In genomic region chr8:70510228-70510915, GRCm38 (mm10) we compare ENCODE assay signal across 8 mouse cellular contexts. TPM values are rescaled to one million over a fixed set of nuclear protein-coding genes. Genes with fewer than 3 reads are reported as not detected.
DNase-seq lines count a peak whose midpoint lies in the region; ATAC-seq and TF ChIP-seq lines count a peak whose summit lies in the region.

Gene Uba52, minus strand, starts transcription at chr8:70510801.

- no peak for TF ChIP-seq RAD21 in MEL (IDR thresholded peaks at IDR 0.05; ENCODE audit: low read depth, low read length)

- H3K27me3 ChIP-seq in MEL (ENCODE audit: control insufficient read depth in 1 of 2, insufficient read depth in 2 of 2, low read length in 2 of 2): no peaks in the 10 kb centered on the region
- H3K27me3 ChIP-seq in cerebellum, adult 2 months (ENCODE audit: control insufficient read depth, insufficient read depth, low read length): no peaks in the 10 kb centered on the region
- H3K27me3 ChIP-seq in lung, postnatal 0 days (replicated peaks; ENCODE audit: insufficient read depth, low read length): no peaks in the 10 kb centered on the region

- WGBS in cerebellum, adult 2 months: 1% methylated on average over 74 of the region's 74 CpGs
- under 1% methylated on average over 70 of the region's 74 CpGs for WGBS in lung, postnatal 0 days

- no peak for TF ChIP-seq CTCF in MEL (IDR thresholded peaks at IDR 0.05 in 2 of 3, conservative IDR thresholded peaks at IDR 0.05 in 1 of 3; ENCODE audit: control insufficient read depth in 1 of 3, insufficient read depth in 1 of 3, low read depth in 2 of 3, low read length in 3 of 3, poor library complexity in 1 of 3, severe bottlenecking in 1 of 3)
- TF ChIP-seq CTCF in cerebellum, adult 2 months (IDR thresholded peaks at IDR 0.05; ENCODE audit: borderline replicate concordance, insufficient read depth, low read depth, low read length): no peak
- TF ChIP-seq CTCF in lung, postnatal 0 days (IDR thresholded peaks at IDR 0.05): no peak

- peak within 1 kb of the TSS; percentile 82 for H3K4me2 ChIP-seq in lung, postnatal 0 days (replicated peaks; ENCODE audit: low read depth, low read length)

- peak; percentile 96 for DNase-seq in MEL (ENCODE audit: low read depth, low spot score)
- DNase-seq in cerebellum, adult 2 months: peak; percentile 98
- peak; percentile 98 for DNase-seq in forelimb bud, embryonic 11.5 days (ENCODE audit: low read depth, low spot score)
- DNase-seq in layer of hippocampus, adult 9-11 months: peak; percentile 97
- DNase-seq in lung, postnatal 0 days (ENCODE audit: low spot score): peak; percentile 99
- peak; percentile 96 for DNase-seq in ovary, postnatal 14 days (ENCODE audit: low spot score)
- DNase-seq in thymus, postnatal 14 days: peak; percentile 98

- peak; percentile 88 to 89 for TF ChIP-seq POLR2A in MEL (IDR thresholded peaks at IDR 0.05; ENCODE audit: control insufficient read depth in 1 of 2, insufficient read depth in 1 of 2, low read depth in 1 of 2, low read length in 2 of 2, poor library complexity in 1 of 2)
- peak; percentile 84 for TF ChIP-seq POLR2A in cerebellum, adult 2 months (IDR thresholded peaks at IDR 0.05; ENCODE audit: borderline replicate concordance, insufficient read depth, low read length)

- H3K79me2 ChIP-seq in MEL (ENCODE audit: control insufficient read depth, insufficient read depth, low read length, poor library complexity): peaks cover 35% of the 10 kb centered on the region

- H3K4me1 ChIP-seq in MEL (ENCODE audit: control insufficient read depth in 1 of 2, insufficient read depth in 2 of 2, low read length in 2 of 2): peaks cover 6 to 42% of the 10 kb centered on the region in 2 experiments
- H3K4me1 ChIP-seq in cerebellum, adult 2 months (ENCODE audit: control insufficient read depth, insufficient read depth, low read length): peaks cover 19% of the 10 kb centered on the region
- H3K4me1 ChIP-seq in lung, postnatal 0 days (ENCODE audit: insufficient read depth, low read depth, low read length): peaks cover 19% of the 10 kb centered on the region; the same call in 1 of the 2 replicates

- TF ChIP-seq EP300 in MEL (IDR thresholded peaks at IDR 0.05; ENCODE audit: low read depth in 1 of 2, low read length in 2 of 2): peak in 1 of 2 experiments; percentile 23; a peak in 1 of 4 replicates
- peak; percentile 27; the same call in 1 of the 2 replicates for TF ChIP-seq EP300 in lung, postnatal 0 days (IDR thresholded peaks at IDR 0.05)

- peak; percentile 71 to 76 for ATAC-seq in hematopoietic stem cell, adult 5-6 weeks (replicated peaks in 1 of 2; ENCODE audit: insufficient read depth in 1 of 2, low FRiP score in 2 of 2, low TSS enrichment in 1 of 2, low read depth in 1 of 2, poor library complexity in 2 of 2, severe bottlenecking in 2 of 2)
- ATAC-seq in lung, postnatal 0 days: peak; percentile 88

- H3K4me3 ChIP-seq in MEL (ENCODE audit: control insufficient read depth in 1 of 2, insufficient read depth in 1 of 2, low read depth in 2 of 2, low read length in 2 of 2): peak within 1 kb of the TSS; percentile 89 to 95
- H3K4me3 ChIP-seq in cerebellum, adult 2 months (replicated peaks; ENCODE audit: insufficient read depth, low read depth, low read length): peak within 1 kb of the TSS; percentile 94
- peak within 1 kb of the TSS; percentile 86 for H3K4me3 ChIP-seq in lung, postnatal 0 days (ENCODE audit: low read depth, low read length)

- peak within 1 kb of the TSS; percentile 89 for H3K9ac ChIP-seq in MEL (ENCODE audit: control insufficient read depth, low read depth, low read length, poor library complexity, severe bottlenecking)
- H3K9ac ChIP-seq in lung, postnatal 0 days (replicated peaks; ENCODE audit: low read depth): peak within 1 kb of the TSS; percentile 93

- no peaks in the 10 kb centered on the region for H3K9me3 ChIP-seq in MEL (replicated peaks; ENCODE audit: insufficient read depth, low read length)
- H3K9me3 ChIP-seq in lung, postnatal 0 days (ENCODE audit: low read length): no peaks in the 10 kb centered on the region

- peaks cover 5 to 29% of the 10 kb centered on the region in 2 experiments; a peak in 3 of 4 replicates for H3K36me3 ChIP-seq in MEL (ENCODE audit: control insufficient read depth in 1 of 2, insufficient read depth in 2 of 2, low read length in 2 of 2)
- peaks cover 11% of the 10 kb centered on the region; the same call in 1 of the 2 replicates for H3K36me3 ChIP-seq in lung, postnatal 0 days (ENCODE audit: insufficient read depth, low read length)

- peak within 1 kb of the TSS; percentile 92 for H3K27ac ChIP-seq in MEL (ENCODE audit: control insufficient read depth, low read depth, low read length)
- H3K27ac ChIP-seq in cerebellum, adult 2 months (ENCODE audit: insufficient read depth, low read length): peak within 1 kb of the TSS; percentile 83
- H3K27ac ChIP-seq in lung, postnatal 0 days (ENCODE audit: low read length): peak within 1 kb of the TSS; percentile 93

TF ChIP-seq in MEL, 35 proteins besides CTCF, POLR2A, EP300 and RAD21:
- TF ChIP-seq ZNF384 (IDR thresholded peaks at IDR 0.05; ENCODE audit: low read depth, low read length) (no peak), SMC3 (IDR thresholded peaks at IDR 0.05; ENCODE audit: low read depth, low read length) (no peak), MYC (IDR thresholded peaks at IDR 0.05; ENCODE audit: low read depth, low read length) (peak; percentile 98), GATA1 (IDR thresholded peaks at IDR 0.05; ENCODE audit: low read depth, low read length) (no peak), USF1 (IDR thresholded peaks at IDR 0.05; ENCODE audit: low read depth, low read length) (no peak), MYB (IDR thresholded peaks at IDR 0.05; ENCODE audit: low read depth, low read length) (no peak), BHLHE40 (IDR thresholded peaks at IDR 0.05; ENCODE audit: borderline replicate concordance, low read depth, low read length) (no peak), CHD2 (IDR thresholded peaks at IDR 0.05; ENCODE audit: low read length) (no peak), USF2 (IDR thresholded peaks at IDR 0.05; ENCODE audit: borderline replicate concordance in 1 of 2, insufficient read depth in 1 of 2, low read depth in 1 of 2, low read length in 2 of 2) (no peak), JUND (IDR thresholded peaks at IDR 0.05; ENCODE audit: low read depth, low read length) (no peak), MAX (IDR thresholded peaks at IDR 0.05; ENCODE audit: low read length) (peak; percentile 95), E2F4 (IDR thresholded peaks at IDR 0.05; ENCODE audit: borderline replicate concordance, low read depth, low read length) (peak; percentile 62; the same call in 1 of the 2 replicates), MXI1 (IDR thresholded peaks at IDR 0.05; ENCODE audit: low read depth, low read length) (peak; percentile 74; the same call in 1 of the 2 replicates), ZMIZ1 (IDR thresholded peaks at IDR 0.05; ENCODE audit: low read depth, low read length) (peak; percentile 78; the same call in 1 of the 2 replicates), GABPA (IDR thresholded peaks at IDR 0.05; ENCODE audit: low read depth, low read length) (no peak), ZKSCAN1 (IDR thresholded peaks at IDR 0.05; ENCODE audit: low read depth, low read length) (no peak), HCFC1 (IDR thresholded peaks at IDR 0.05; ENCODE audit: low read depth, low read length) (peak; percentile 95), ELF1 (IDR thresholded peaks at IDR 0.05; ENCODE audit: low read depth, low read length) (peak; percentile 95), ETS1 (IDR thresholded peaks at IDR 0.05; ENCODE audit: low read depth, low read length) (peak; percentile 45; the same call in 1 of the 2 replicates), CHD1 (IDR thresholded peaks at IDR 0.05; ENCODE audit: low read depth, low read length) (no peak), RCOR1 (IDR thresholded peaks at IDR 0.05; ENCODE audit: low read depth, low read length) (no peak), ZC3H11A (IDR thresholded peaks at IDR 0.05; ENCODE audit: low read depth, low read length) (no peak), KAT2A (conservative IDR thresholded peaks at IDR 0.05; ENCODE audit: low read depth, low read length) (peak; percentile 81; the same call in 1 of the 2 replicates), POLR2AphosphoS5 (IDR thresholded peaks at IDR 0.05; ENCODE audit: borderline replicate concordance, low read depth, low read length) (peak; percentile 70; the same call in 1 of the 2 replicates), TAL1 (IDR thresholded peaks at IDR 0.05; ENCODE audit: low read length) (no peak), SIN3A (IDR thresholded peaks at IDR 0.05; ENCODE audit: low read length) (peak; percentile 81), NRF1 (IDR thresholded peaks at IDR 0.05; ENCODE audit: insufficient read depth, low read depth, low read length, poor library complexity, severe bottlenecking) (peak; percentile 94), MAFK (IDR thresholded peaks at IDR 0.05; ENCODE audit: borderline replicate concordance, low read depth, low read length) (no peak), MEF2A (IDR thresholded peaks at IDR 0.05; ENCODE audit: extremely low read depth, insufficient replicate concordance, low read depth, low read length, poor library complexity, severe bottlenecking) (no peak), TCF12 (IDR thresholded peaks at IDR 0.05; ENCODE audit: low read depth, low read length) (peak; percentile 78), TBP (IDR thresholded peaks at IDR 0.05; ENCODE audit: low read depth, low read length) (peak; percentile 94), POLR2AphosphoS2 (IDR thresholded peaks at IDR 0.05; ENCODE audit: low read length) (peak; percentile 95), MAZ (IDR thresholded peaks at IDR 0.05; ENCODE audit: low read depth, low read length) (peak; percentile 99), UBTF (IDR thresholded peaks at IDR 0.05; ENCODE audit: borderline replicate concordance, insufficient read depth, low read depth, low read length) (no peak), NELFE (IDR thresholded peaks at IDR 0.05; ENCODE audit: low read depth, low read length) (peak; percentile 98)
TF ChIP-seq in MEL: peak in this region for 17.

RNA-seq across cellular contexts. Expression of gene Uba52, which starts in this region (rescaled TPM):
- 3,582 and 3,633 TPM in 2 replicates for total RNA-seq in MEL (2012; rRNA removed)
- polyA plus RNA-seq in MEL (2012; ENCODE audit: insufficient read depth in 1 of 2, insufficient read length in 2 of 2, low read depth in 1 of 2, low replicate concordance in 2 of 2, missing spikeins in 1 of 2): 1,000 to 10,000 TPM in 1 of 2 experiments, not detected in 1; 2,814 TPM
- 920 and 977 TPM in 2 replicates for polyA plus RNA-seq in cerebellum, adult 2 months (2012; rRNA removed)
- 2,498 and 4,881 TPM in 2 replicates for total RNA-seq in hematopoietic stem cell, adult 5-6 weeks (2017)
- 723 and 836 TPM in 2 replicates for polyA plus RNA-seq in lung, postnatal 0 days (2015; fragmentation: Nextera tagmentation; extraction: Ambion mirVana)

Comparison
In these comparisons a context has a peak if more than half of its experiments do, and no peak if none do; other contexts are left out.
1. Peak in every context shown above with its lines: DNase-seq, ATAC-seq, H3K4me3 ChIP-seq and H3K27ac ChIP-seq.